Mouse (Mus musculus): ENCODE measurements around the gene Gm7694.

DNA sequence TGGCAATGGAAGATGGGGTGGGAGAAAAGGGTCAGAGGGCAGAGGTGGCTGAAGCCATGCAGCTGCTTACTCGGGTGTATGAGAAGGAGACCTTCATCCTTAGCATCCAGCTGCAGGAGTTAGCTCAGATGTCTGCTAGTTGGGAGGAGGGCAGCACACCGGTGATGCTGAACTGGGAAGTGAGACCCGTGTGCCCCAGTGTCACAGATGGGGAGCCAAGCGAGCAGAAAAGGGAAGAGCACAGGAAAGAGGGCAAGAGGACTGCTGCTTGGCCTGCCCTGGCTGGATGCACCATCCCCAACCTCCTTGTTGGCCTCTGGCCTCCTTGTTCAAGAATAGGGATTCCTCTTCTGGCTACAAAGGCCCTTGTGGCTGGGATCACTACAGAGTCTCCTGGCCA, 6.6 kb downstream of the Gm7694 start:
- TF ChIP-seq CTCF (conservative IDR thresholded peaks at IDR 0.05; ENCODE audit: low read length) (no peak), NANOG (IDR thresholded peaks at IDR 0.05; ENCODE audit: borderline replicate concordance, low read length) (no peak), POU5F1 (IDR thresholded peaks at IDR 0.05; ENCODE audit: borderline replicate concordance, low read length) (no peak)
